Mouse (Mus musculus) heart, embryonic 14.5 days (tissue): ENCODE data around the gene Pptc7. TPM values are rescaled to one million over a fixed set of nuclear protein-coding genes. Genes with fewer than 3 reads are reported as not detected.

Experiments used
- ATAC-seq: fragments of 200-750 bp; cut with Nextera tagmentation; 2 replicates; pipeline ENCODE4 v1.8.0; 2017; ENCODE audit warnings: low read depth, moderate TSS enrichment; ENCODE audit not compliant: insufficient number of reproducible peaks, insufficient read depth, low FRiP score
- H3K27ac ChIP-seq, 2 experiments: fragments of 200-500 bp in 1 of 2; fragments of 300-500 bp in 1 of 2; sonication (generic) in 1 of 2; replicated peaks in 1 of 2; 2 replicates each; pipeline ENCODE4 v1.5.1; 2012 to 2014; ENCODE audit warnings: low read depth in 2 of 2, low read length in 2 of 2, control low read depth in 1 of 2, mild to moderate bottlenecking in 1 of 2, mixed read lengths in 1 of 2; ENCODE audit not compliant: control insufficient read depth in 1 of 2, insufficient read depth in 1 of 2
- H3K27me3 ChIP-seq: fragments of 300-500 bp; sonication (generic); 2 replicates; pipeline ENCODE4 v1.6.1; 2014; ENCODE audit warnings: mild to moderate bottlenecking, low read length, control low read depth; ENCODE audit not compliant: control insufficient read depth, insufficient read depth
- H3K36me3 ChIP-seq: fragments of 300-500 bp; sonication (generic); 2 replicates; pipeline ENCODE4 v1.6.1; 2014; ENCODE audit warnings: mild to moderate bottlenecking, control low read depth, low read length, mixed read lengths; ENCODE audit not compliant: control insufficient read depth, insufficient read depth
- H3K4me1 ChIP-seq, 2 experiments: fragments of 200-500 bp in 1 of 2; fragments of 300-500 bp in 1 of 2; sonication (generic) in 1 of 2; 2 replicates each; pipeline ENCODE4 v1.6.1; 2012 to 2014; ENCODE audit warnings: low read length in 2 of 2, control low read depth in 1 of 2, mixed read lengths in 1 of 2; ENCODE audit not compliant: control insufficient read depth in 2 of 2, insufficient read depth in 2 of 2
- H3K4me2 ChIP-seq: fragments of 300-500 bp; sonication (generic); 2 replicates; pipeline ENCODE4 v1.6.1; 2014; ENCODE audit warnings: mild to moderate bottlenecking, low read length
- H3K4me3 ChIP-seq, 2 experiments: fragments of 200-500 bp in 1 of 2; fragments of 300-500 bp in 1 of 2; sonication (generic) in 1 of 2; 2 replicates each; pipeline ENCODE4 v1.5.1; 2012 to 2014; ENCODE audit warnings: low read length in 2 of 2, mild to moderate bottlenecking in 2 of 2, control low read depth in 1 of 2, low read depth in 1 of 2, moderate library complexity in 1 of 2; ENCODE audit not compliant: control insufficient read depth in 1 of 2, insufficient read depth in 1 of 2
- H3K9ac ChIP-seq: fragments of 300-500 bp; sonication (generic); 2 replicates; pipeline ENCODE4 v1.6.1; 2014; ENCODE audit warnings: mild to moderate bottlenecking, low read length
- H3K9me3 ChIP-seq: fragments of 300-500 bp; sonication (generic); 2 replicates; pipeline ENCODE4 v1.6.1; 2016; ENCODE audit warnings: low read length, control low read depth; ENCODE audit not compliant: control insufficient read depth
- WGBS: fragments of 180-500 bp; shearing (Covaris S2); extraction: QIAGEN DNeasy Blood & Tissue Kit; methylation state at CpG from one replicate; pipeline ENCODE4 v1.1.7; 2014; 5-methylcytosine and 5-hydroxymethylcytosine counted together
- polyA plus RNA-seq: library from polyadenylated mRNA; unstranded; fragments of >200 nt; fragmentation: Nextera tagmentation; extraction: Ambion mirVana; gene quantifications from 2 replicates; pipeline ENCODE4 v1.2.1, GENCODE M21; 2014

The Pptc7 gene
- polyA plus RNA-seq, 1 experiment from 2014 or later = 16.3 TPM

DNA sequence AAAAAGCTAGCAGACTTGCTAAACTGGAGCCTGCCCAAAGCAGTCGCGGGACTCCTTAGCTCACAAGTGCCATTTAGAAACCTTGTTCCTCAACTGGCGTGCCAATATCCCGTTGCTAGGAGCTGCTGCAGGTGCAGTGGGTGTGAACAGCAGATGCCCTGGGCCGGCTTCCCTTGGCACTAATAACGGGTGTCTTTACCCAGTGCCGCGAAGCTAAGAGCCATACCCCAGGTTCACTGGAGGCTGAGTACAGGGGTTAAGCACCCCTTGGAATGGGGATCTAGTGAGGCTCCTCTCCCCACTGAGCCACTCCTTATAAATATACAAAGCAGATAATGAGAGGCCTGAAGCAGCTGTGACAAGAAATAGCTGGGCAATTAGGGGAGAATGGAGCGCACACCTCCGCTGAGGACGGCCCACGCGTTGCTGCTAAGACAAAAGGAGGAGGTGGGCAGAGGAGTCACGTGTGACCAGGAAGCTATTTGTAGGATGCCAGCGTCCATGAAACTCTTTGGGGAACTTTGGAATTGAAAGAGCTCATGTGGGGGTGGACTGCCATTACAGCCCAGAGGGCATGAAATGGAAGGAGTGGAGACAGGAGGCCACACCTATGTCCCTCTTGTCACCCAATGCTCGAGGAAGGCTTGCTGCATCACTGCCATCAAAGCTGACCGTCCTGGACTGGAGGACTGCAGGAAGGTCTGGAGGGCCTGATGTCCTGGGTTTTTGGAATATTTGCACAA lies 40.2 kb upstream of the Pptc7 start:
- H3K4me2 ChIP-seq = no peak overlapping the region
- no peaks in the 10 kb centered on the region for H3K27me3 ChIP-seq
- WGBS = 88% methylated on average over 17 of the region's 17 CpGs
- H3K9ac ChIP-seq = no peak overlapping the region
- H3K4me3 ChIP-seq = no peak overlapping the region
- H3K4me1 ChIP-seq = peaks cover 4 to 10% of the 10 kb centered on the region in 2 experiments; a peak in 2 of 4 replicates
- H3K36me3 ChIP-seq = peaks cover 27% of the 10 kb centered on the region
- no peak overlapping the region for H3K27ac ChIP-seq
- ATAC-seq = no peak
- H3K9me3 ChIP-seq = no peaks in the 10 kb centered on the region

GRCm38 (mm10) chr5:122245186-122245585 lies 39.0 kb upstream of the Pptc7 start:
- Histone ChIP-seq H3K9me3 (no peaks in the 10 kb centered on the region), H3K27ac (no peak overlapping the region), H3K4me3 (no peak overlapping the region), H3K9ac (no peak overlapping the region), H3K36me3 (peaks cover 27% of the 10 kb centered on the region), H3K27me3 (no peaks in the 10 kb centered on the region), H3K4me1 (peaks cover 3 to 4% of the 10 kb centered on the region in 2 experiments; a peak in 2 of 4 replicates), H3K4me2 (no peak overlapping the region)
- no peak for ATAC-seq
- WGBS = 63% methylated on average over 3 of the region's 3 CpGs

GRCm38 (mm10) chr5:122246547-122247167 lies 37.5 kb upstream of the Pptc7 start:
- no peak for ATAC-seq
- H3K9me3 ChIP-seq = no peaks in the 10 kb centered on the region

DNA sequence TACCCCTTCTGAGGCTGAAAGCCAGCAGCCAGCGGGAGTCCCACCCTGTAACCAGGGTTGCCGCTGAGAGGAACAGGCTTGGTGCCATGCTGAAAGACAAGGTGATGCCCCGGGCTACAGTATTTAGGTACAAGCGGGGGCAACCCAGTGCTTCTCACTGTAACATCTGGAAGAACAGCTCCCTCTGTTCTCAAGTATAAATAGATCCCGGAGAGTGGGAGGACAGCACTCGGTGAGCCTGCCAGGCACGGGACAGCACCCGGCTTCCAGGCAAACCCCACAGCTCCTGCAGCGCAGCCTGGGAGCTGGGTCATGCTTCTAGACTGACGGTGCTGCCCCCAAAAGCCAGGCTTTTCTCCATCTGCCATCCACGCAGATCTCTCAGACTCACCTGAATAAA lies 36.6 kb upstream of the Pptc7 start:
- Histone ChIP-seq H3K4me3 (no peak overlapping the region), H3K9me3 (no peaks in the 10 kb centered on the region), H3K9ac (no peak overlapping the region), H3K36me3 (peaks cover 26% of the 10 kb centered on the region), H3K4me2 (no peak overlapping the region), H3K27ac (no peak overlapping the region), H3K27me3 (no peaks in the 10 kb centered on the region), H3K4me1 (peaks cover 3 to 4% of the 10 kb centered on the region in 2 experiments; a peak in 2 of 4 replicates)
- no peak for ATAC-seq
- WGBS = 62% methylated on average over 11 of the region's 11 CpGs

More at GRCm38 (mm10) chr5:122246547-122247167, 37.5 kb upstream of the Pptc7 start:
- Histone ChIP-seq H3K4me1 (peaks cover 3 to 4% of the 10 kb centered on the region in 2 experiments; a peak in 2 of 4 replicates), H3K4me3 (no peak overlapping the region), H3K9ac (no peak overlapping the region), H3K27me3 (no peaks in the 10 kb centered on the region), H3K27ac (no peak overlapping the region), H3K4me2 (no peak overlapping the region), H3K36me3 (peaks cover 26% of the 10 kb centered on the region)
- 86% methylated on average over 10 of the region's 10 CpGs for WGBS

DNA sequence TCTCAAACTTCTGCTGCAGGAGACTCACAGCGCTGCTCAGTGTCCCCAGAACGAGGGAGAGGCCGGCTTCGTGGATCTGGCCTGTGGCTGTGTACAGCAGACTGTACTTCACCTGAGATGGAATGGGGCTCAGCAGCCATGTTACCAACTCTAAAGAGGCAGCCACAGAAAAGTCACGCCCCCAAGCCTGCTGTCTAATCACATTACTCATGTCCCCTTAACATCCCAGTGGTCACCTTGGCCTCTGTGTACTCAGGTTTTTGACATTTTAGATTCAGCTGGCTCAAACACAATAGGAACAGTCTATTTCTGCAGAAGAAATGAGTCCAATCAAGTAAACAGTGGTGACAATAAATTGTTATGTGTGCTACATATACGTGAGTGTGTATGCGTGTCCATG lies 36.2 kb upstream of the Pptc7 start:
- 89% methylated on average over 7 of the region's 7 CpGs for WGBS
- Histone ChIP-seq H3K27ac (no peak overlapping the region), H3K36me3 (peaks cover 29% of the 10 kb centered on the region), H3K9ac (no peak overlapping the region), H3K9me3 (no peaks in the 10 kb centered on the region), H3K4me1 (peaks cover 3 to 4% of the 10 kb centered on the region in 2 experiments; a peak in 2 of 4 replicates), H3K4me3 (no peak overlapping the region), H3K27me3 (no peaks in the 10 kb centered on the region), H3K4me2 (no peak overlapping the region)
- no peak for ATAC-seq

DNA sequence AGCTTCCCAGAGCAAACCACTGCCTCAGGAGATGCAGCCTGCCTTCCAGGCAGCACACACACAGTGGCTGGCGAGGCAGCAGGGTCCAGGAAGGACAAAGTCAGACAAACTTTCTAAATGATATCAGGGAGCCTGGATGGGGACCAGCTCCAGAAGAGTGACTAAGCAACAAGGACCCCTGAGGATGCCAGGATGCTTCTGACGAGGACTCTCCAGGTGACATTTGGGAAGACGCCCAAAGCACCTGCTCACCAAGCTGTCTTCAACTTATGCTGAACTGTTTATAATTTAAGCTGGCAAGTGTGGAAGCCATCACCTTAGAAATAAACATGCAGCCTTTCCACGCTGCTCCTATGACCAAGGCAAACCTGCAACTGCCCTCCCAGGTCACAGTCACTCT lies 34.9 kb upstream of the Pptc7 start:
- peaks cover 36% of the 10 kb centered on the region for H3K36me3 ChIP-seq
- no peak overlapping the region for H3K4me2 ChIP-seq
- no peak overlapping the region for H3K4me3 ChIP-seq
- H3K27ac ChIP-seq = no peak overlapping the region
- ATAC-seq = no peak
- peaks cover 3 to 4% of the 10 kb centered on the region in 2 experiments; a peak in 2 of 4 replicates for H3K4me1 ChIP-seq
- H3K9me3 ChIP-seq = no peaks in the 10 kb centered on the region
- H3K9ac ChIP-seq = no peak overlapping the region
- WGBS = 89% methylated on average over 4 of the region's 4 CpGs
- no peaks in the 10 kb centered on the region for H3K27me3 ChIP-seq

DNA sequence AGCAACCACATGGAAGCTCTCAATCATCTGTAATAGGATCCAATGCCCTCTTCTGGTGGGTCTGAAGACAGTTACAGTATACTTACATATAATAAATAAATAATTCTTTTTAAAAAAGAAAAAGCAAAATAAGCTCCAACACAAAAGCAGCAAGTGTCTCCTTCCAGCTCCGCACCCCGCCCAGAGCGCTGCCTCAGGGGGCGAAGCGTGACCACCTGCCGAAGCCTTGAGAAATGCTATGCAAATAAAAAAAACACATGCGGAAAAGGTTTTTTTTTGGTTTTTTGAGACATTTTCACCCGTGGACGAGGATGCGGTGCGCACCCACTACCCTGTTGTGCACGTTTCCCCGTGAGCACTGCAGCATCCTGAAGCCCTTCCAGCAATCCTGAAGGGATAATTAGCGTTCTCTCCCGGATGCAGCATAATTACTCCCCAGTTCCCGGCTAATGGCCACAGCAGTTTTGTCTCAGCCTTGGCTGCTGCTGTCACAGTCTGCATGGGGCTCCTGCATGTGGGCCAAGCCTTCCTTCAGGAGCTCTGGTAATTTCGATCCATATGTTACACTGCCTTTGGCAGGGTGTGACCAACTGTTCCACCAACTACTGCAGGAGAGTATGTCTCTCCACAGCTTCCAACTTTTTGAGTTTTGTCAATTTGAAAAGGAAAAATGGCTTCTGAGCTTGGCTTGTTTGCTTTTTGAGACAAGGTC lies 32.1 kb upstream of the Pptc7 start:
- H3K9me3 ChIP-seq = no peaks in the 10 kb centered on the region
- ATAC-seq = no peak
- H3K27ac ChIP-seq = no peak overlapping the region
- H3K4me1 ChIP-seq = peaks cover 3 to 4% of the 10 kb centered on the region in 2 experiments; a peak in 2 of 4 replicates
- no peak overlapping the region for H3K4me3 ChIP-seq
- H3K4me2 ChIP-seq = no peak overlapping the region
- 94% methylated on average over 17 of the region's 17 CpGs for WGBS
- H3K27me3 ChIP-seq = no peaks in the 10 kb centered on the region
- H3K36me3 ChIP-seq = peaks cover 57% of the 10 kb centered on the region
- no peak overlapping the region for H3K9ac ChIP-seq
